Mouse (Mus musculus) spleen, adult 18-20 months (tissue): Measurements from ENCODE around the gene Med18.
"Not testable (repeated sequence)": the region's sequence is repeated elsewhere in the genome, so short reads cannot be mapped to it uniquely, and the experiment has no call there.

ENCODE experiments used
- DNase-seq, 2 experiments: peaks; one replicate each; pipeline ENCODE4 v3.0.0; 2022; ENCODE audit warnings: mixed read lengths in 2 of 2

Gene Med18

GRCm38 (mm10) chr4:132415966-132416365 is 47.8 kb downstream of the Med18 start:
- no peak for DNase-seq

- DNase-seq, result not testable (repeated sequence)
These were observed 50.5 kb downstream of the Med18 start for GRCm38 (mm10) chr4:132413257-132413656.

- peak in 1 of 2 experiments; percentile 16 for DNase-seq
These were observed 52.2 kb downstream of the Med18 start for GRCm38 (mm10) chr4:132411322-132412094.

DNA sequence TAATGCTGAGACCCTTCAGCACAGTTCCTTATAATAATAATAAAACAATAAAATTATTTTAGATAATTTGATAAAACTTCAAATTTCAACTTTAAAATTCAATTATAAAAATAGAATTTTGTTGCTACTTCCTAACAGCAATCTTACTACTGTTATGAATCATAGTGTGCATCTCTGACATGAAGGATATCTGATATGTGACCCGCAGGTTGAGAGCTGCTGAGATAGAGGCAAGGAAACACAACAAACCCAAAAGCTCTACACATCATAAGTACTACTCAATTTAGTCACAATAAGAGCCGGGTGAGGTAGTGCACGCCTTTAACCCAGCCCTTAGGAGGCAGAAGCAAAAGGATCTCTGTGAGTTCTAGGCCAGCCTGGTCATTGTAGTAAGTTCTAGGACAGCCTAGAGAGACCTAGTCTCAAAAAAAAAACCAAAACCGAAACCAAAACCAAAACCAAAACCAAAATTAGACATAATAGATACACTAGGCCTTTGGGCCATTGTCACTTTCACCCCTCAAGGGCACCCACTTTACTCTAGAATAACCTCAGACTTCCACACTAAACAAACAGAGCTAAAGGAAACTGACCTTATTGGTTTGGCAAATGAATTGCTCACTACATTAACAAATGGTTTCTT is 54.0 kb downstream of the Med18 start:
- no peak for DNase-seq
